Mouse (Mus musculus) embryonic facial prominence, embryonic 12.5 days (tissue): ENCODE data around the gene Hivep3. TPM values are rescaled to one million over a fixed set of nuclear protein-coding genes. Genes with fewer than 3 reads are reported as not detected.

Experiments used
- ATAC-seq: fragments of 200-750 bp; cut with Nextera tagmentation; 2 replicates; pipeline ENCODE4 v1.8.0; 2017; ENCODE audit not compliant: insufficient number of reproducible peaks, insufficient read depth, low FRiP score, low TSS enrichment
- H3K27ac ChIP-seq: fragments of 300-500 bp; sonication (generic); 2 replicates; pipeline ENCODE4 v1.5.1; 2016; ENCODE audit warnings: mild to moderate bottlenecking
- H3K27me3 ChIP-seq: fragments of 300-500 bp; sonication (generic); 2 replicates; pipeline ENCODE4 v1.6.1; 2016; ENCODE audit warnings: mild to moderate bottlenecking, moderate library complexity
- H3K36me3 ChIP-seq: fragments of 300-500 bp; sonication (generic); 2 replicates; pipeline ENCODE4 v1.6.1; 2016; ENCODE audit warnings: mild to moderate bottlenecking
- H3K4me1 ChIP-seq: fragments of 300-500 bp; sonication (generic); 2 replicates; pipeline ENCODE4 v1.6.1; 2016
- H3K4me2 ChIP-seq: fragments of 300-500 bp; sonication (generic); replicated peaks from 2 replicates; pipeline ENCODE4 v1.6.1; 2016; ENCODE audit warnings: mild to moderate bottlenecking, moderate library complexity
- H3K4me3 ChIP-seq: fragments of 300-500 bp; sonication (generic); 2 replicates; pipeline ENCODE4 v1.5.1; 2016; ENCODE audit warnings: mild to moderate bottlenecking
- H3K9ac ChIP-seq: fragments of 300-500 bp; sonication (generic); 2 replicates; pipeline ENCODE4 v1.6.1; 2016; ENCODE audit warnings: mild to moderate bottlenecking, moderate library complexity
- H3K9me3 ChIP-seq: fragments of 300-500 bp; sonication (generic); 2 replicates; pipeline ENCODE4 v1.6.1; 2016; ENCODE audit warnings: mild to moderate bottlenecking, moderate library complexity
- WGBS: fragments of 180-500 bp; shearing (Covaris S2); methylation state at CpG from one replicate; pipeline ENCODE4 v1.1.7; 2016; 5-methylcytosine and 5-hydroxymethylcytosine counted together
- polyA plus RNA-seq: library from polyadenylated mRNA; unstranded; fragments of >200 nt; fragmentation: Nextera tagmentation; extraction: Ambion mirVana; gene quantifications from 2 replicates; pipeline ENCODE4 v1.2.1, GENCODE M21; 2016

The Hivep3 gene
- polyA plus RNA-seq, 1 experiment from 2014 or later, result 3.2 TPM

- Histone ChIP-seq H3K9me3 (peaks cover 8% of the 10 kb centered on the region; the same call in 1 of the 2 replicates), H3K27me3 (no peaks in the 10 kb centered on the region), H3K36me3 (no peaks in the 10 kb centered on the region), H3K9ac (no peak overlapping the region), H3K4me1 (no peaks in the 10 kb centered on the region), H3K27ac (no peak overlapping the region), H3K4me2 (no peak overlapping the region), H3K4me3 (no peak overlapping the region)
- 87% methylated on average over 12 of the region's 12 CpGs for WGBS
- ATAC-seq, result no peak
These were observed 187.6 kb downstream of the Hivep3 start for GRCm38 (mm10) chr4:119921022-119921717.

- Histone ChIP-seq H3K9me3 (peaks cover 8% of the 10 kb centered on the region; the same call in 1 of the 2 replicates), H3K4me2 (no peak overlapping the region), H3K9ac (no peak overlapping the region), H3K4me1 (no peaks in the 10 kb centered on the region), H3K27me3 (no peaks in the 10 kb centered on the region), H3K4me3 (no peak overlapping the region), H3K27ac (no peak overlapping the region), H3K36me3 (no peaks in the 10 kb centered on the region)
- 85% methylated on average over 8 of the region's 8 CpGs for WGBS
- ATAC-seq, result peak; percentile 60
These were observed 188.2 kb downstream of the Hivep3 start for GRCm38 (mm10) chr4:119921723-119922266.

- WGBS, result 90% methylated on average over 8 of the region's 8 CpGs
- Histone ChIP-seq H3K4me1 (no peaks in the 10 kb centered on the region), H3K9ac (no peak overlapping the region), H3K27ac (no peak overlapping the region), H3K27me3 (no peaks in the 10 kb centered on the region), H3K36me3 (no peaks in the 10 kb centered on the region), H3K4me3 (no peak overlapping the region), H3K9me3 (peaks cover 8% of the 10 kb centered on the region; the same call in 1 of the 2 replicates), H3K4me2 (no peak overlapping the region)
- no peak for ATAC-seq
These were observed 189.4 kb downstream of the Hivep3 start for GRCm38 (mm10) chr4:119922945-119923344.

GRCm38 (mm10) chr4:119923410-119923809 lies 189.8 kb downstream of the Hivep3 start:
- H3K4me3 ChIP-seq, result no peak overlapping the region
- no peak overlapping the region for H3K9ac ChIP-seq
- H3K27me3 ChIP-seq, result no peaks in the 10 kb centered on the region
- H3K4me1 ChIP-seq, result no peaks in the 10 kb centered on the region
- no peaks in the 10 kb centered on the region for H3K36me3 ChIP-seq
- no peak for ATAC-seq
- WGBS, result 83% methylated on average over 3 of the region's 3 CpGs
- peaks cover 8% of the 10 kb centered on the region; the same call in 1 of the 2 replicates for H3K9me3 ChIP-seq
- no peak overlapping the region for H3K4me2 ChIP-seq
- no peak overlapping the region for H3K27ac ChIP-seq

- Histone ChIP-seq H3K27ac (no peak overlapping the region), H3K27me3 (no peaks in the 10 kb centered on the region), H3K9me3 (peaks cover 8% of the 10 kb centered on the region; the same call in 1 of the 2 replicates), H3K9ac (no peak overlapping the region), H3K4me3 (no peak overlapping the region), H3K36me3 (no peaks in the 10 kb centered on the region), H3K4me1 (no peaks in the 10 kb centered on the region), H3K4me2 (no peak overlapping the region)
- no peak for ATAC-seq
These were observed 191.5 kb downstream of the Hivep3 start for GRCm38 (mm10) chr4:119925052-119925451.

- no peak overlapping the region for H3K4me2 ChIP-seq
- no peak overlapping the region for H3K4me3 ChIP-seq
- peaks cover 4% of the 10 kb centered on the region; the same call in 1 of the 2 replicates for H3K4me1 ChIP-seq
- H3K9ac ChIP-seq, result no peak overlapping the region
- H3K9me3 ChIP-seq, result no peaks in the 10 kb centered on the region
- H3K27me3 ChIP-seq, result no peaks in the 10 kb centered on the region
- H3K27ac ChIP-seq, result no peak overlapping the region
- no peaks in the 10 kb centered on the region for H3K36me3 ChIP-seq
- no peak for ATAC-seq
- 57% methylated on average over 8 of the region's 8 CpGs for WGBS
These were observed 198.3 kb downstream of the Hivep3 start for GRCm38 (mm10) chr4:119931923-119932322.

- Histone ChIP-seq H3K4me3 (no peak overlapping the region), H3K27ac (no peak overlapping the region), H3K27me3 (no peaks in the 10 kb centered on the region), H3K9ac (no peak overlapping the region), H3K4me1 (peaks cover 4% of the 10 kb centered on the region; the same call in 1 of the 2 replicates), H3K36me3 (no peaks in the 10 kb centered on the region), H3K9me3 (no peaks in the 10 kb centered on the region), H3K4me2 (no peak overlapping the region)
- WGBS, result 78% methylated on average over 13 of the region's 13 CpGs
- no peak for ATAC-seq
These were observed 199.1 kb downstream of the Hivep3 start for GRCm38 (mm10) chr4:119932549-119933257.

GRCm38 (mm10) chr4:119934901-119935300 lies 201.3 kb downstream of the Hivep3 start:
- Histone ChIP-seq H3K27me3 (no peaks in the 10 kb centered on the region), H3K36me3 (no peaks in the 10 kb centered on the region), H3K4me2 (no peak overlapping the region), H3K27ac (no peak overlapping the region), H3K9me3 (no peaks in the 10 kb centered on the region), H3K4me3 (no peak overlapping the region), H3K4me1 (peaks cover 4% of the 10 kb centered on the region; the same call in 1 of the 2 replicates), H3K9ac (no peak overlapping the region)
- ATAC-seq, result no peak
- WGBS, result 75% methylated on average over 4 of the region's 4 CpGs

- Histone ChIP-seq H3K27ac (no peak overlapping the region), H3K27me3 (no peaks in the 10 kb centered on the region), H3K4me1 (no peaks in the 10 kb centered on the region), H3K9me3 (no peaks in the 10 kb centered on the region), H3K9ac (no peak overlapping the region), H3K36me3 (no peaks in the 10 kb centered on the region), H3K4me2 (no peak overlapping the region), H3K4me3 (no peak overlapping the region)
- ATAC-seq, result peak; percentile 55; the same call in 1 of the 2 replicates
- 40% methylated on average over 7 of the region's 7 CpGs for whole genome bisulfite sequencing
These were observed 204.3 kb downstream of the Hivep3 start for GRCm38 (mm10) chr4:119937876-119938275.

- H3K9ac ChIP-seq, result no peak overlapping the region
- no peaks in the 10 kb centered on the region for H3K27me3 ChIP-seq
- H3K4me1 ChIP-seq, result no peaks in the 10 kb centered on the region
- no peaks in the 10 kb centered on the region for H3K36me3 ChIP-seq
- H3K27ac ChIP-seq, result no peak overlapping the region
- no peak overlapping the region for H3K4me3 ChIP-seq
- no peak overlapping the region for H3K4me2 ChIP-seq
- 83% methylated on average over 4 of the region's 4 CpGs for WGBS
- no peak for ATAC-seq
- no peaks in the 10 kb centered on the region for H3K9me3 ChIP-seq
These were observed 204.9 kb downstream of the Hivep3 start for GRCm38 (mm10) chr4:119938518-119938917.

- Histone ChIP-seq H3K36me3 (no peaks in the 10 kb centered on the region), H3K9ac (no peak overlapping the region), H3K27me3 (no peaks in the 10 kb centered on the region), H3K4me2 (no peak overlapping the region), H3K27ac (no peak overlapping the region), H3K9me3 (no peaks in the 10 kb centered on the region), H3K4me1 (no peaks in the 10 kb centered on the region), H3K4me3 (no peak overlapping the region)
- WGBS, result 77% methylated on average over 6 of the region's 6 CpGs
- ATAC-seq, result no peak
These were observed 206.2 kb downstream of the Hivep3 start for GRCm38 (mm10) chr4:119939786-119940185.
